In the genomic region with DNA sequence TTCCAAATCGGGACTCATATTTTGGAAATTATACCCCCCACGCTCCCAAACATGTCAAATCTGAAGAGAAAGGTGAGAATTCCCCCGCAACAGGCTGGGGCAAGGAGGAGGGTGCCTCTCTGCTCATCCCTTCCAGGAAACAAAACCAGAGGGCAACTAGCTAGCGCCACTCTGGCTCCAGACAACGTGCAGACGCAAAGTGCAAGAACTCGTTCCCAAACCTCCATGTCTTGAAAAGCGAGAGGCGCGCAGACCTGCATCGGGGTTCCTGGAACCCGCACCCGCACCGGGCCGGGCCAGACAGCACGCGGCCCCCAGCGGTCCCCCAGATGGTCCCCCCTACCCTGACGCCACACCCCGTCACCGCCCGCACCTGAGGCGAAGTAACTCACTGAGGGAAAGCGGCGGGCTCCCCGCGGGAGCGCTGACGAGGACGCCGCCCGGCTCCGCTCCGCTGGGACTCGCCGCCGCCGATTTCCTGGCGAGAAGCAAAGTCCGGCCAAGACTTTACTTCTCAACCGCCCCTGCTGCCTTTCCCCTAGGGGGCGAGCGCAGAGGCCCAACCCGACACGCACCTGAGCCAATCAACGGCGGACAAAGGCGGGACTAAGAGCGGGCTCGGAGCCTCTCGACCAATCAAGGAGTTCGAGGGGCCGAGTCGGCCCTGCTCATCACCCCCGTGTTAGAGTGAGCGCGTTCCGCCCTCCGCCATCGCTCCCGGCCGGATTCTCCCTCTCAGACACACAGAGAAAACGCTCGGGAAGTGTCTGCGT, we compare ENCODE assay signal across 7 mouse cellular contexts. TPM values are rescaled to one million over a fixed set of nuclear protein-coding genes. Genes with fewer than 3 reads are reported as not detected.
DNase-seq lines count a peak whose midpoint lies in the region; ATAC-seq lines count a peak whose summit lies in the region.

TSS of gene Lnx2 (minus strand) at position 561 of the 773 bp plus-strand sequence.

- peak within 1 kb of the TSS; percentile 98 for H3K27ac ChIP-seq in intestine, embryonic 16.5 days (ENCODE audit: low read length)
- H3K27ac ChIP-seq in midbrain, embryonic 11.5 days (ENCODE audit: low read depth, low read length), result peak within 1 kb of the TSS; percentile 65

- H3K27me3 ChIP-seq in intestine, embryonic 16.5 days (replicated peaks; ENCODE audit: control insufficient read depth, insufficient read depth, low read length), result no peaks in the 10 kb centered on the region
- no peaks in the 10 kb centered on the region; the same call in 1 of the 2 replicates for H3K27me3 ChIP-seq in midbrain, embryonic 11.5 days (ENCODE audit: control insufficient read depth, insufficient read depth, low read length)

- H3K4me2 ChIP-seq in intestine, embryonic 16.5 days (ENCODE audit: low read depth, low read length), result peak within 1 kb of the TSS; percentile 83
- H3K4me2 ChIP-seq in midbrain, embryonic 11.5 days, result peak within 1 kb of the TSS; percentile 82

- under 1% methylated on average over 64 of the region's 65 CpGs for WGBS in intestine, embryonic 16.5 days
- WGBS in midbrain, embryonic 11.5 days, result under 1% methylated on average over 61 of the region's 65 CpGs

- no peaks in the 10 kb centered on the region for H3K9me3 ChIP-seq in intestine, embryonic 16.5 days (ENCODE audit: control insufficient read depth, low read length)
- H3K9me3 ChIP-seq in midbrain, embryonic 11.5 days (ENCODE audit: control insufficient read depth, low read length), result no peaks in the 10 kb centered on the region

- intact Hi-C loops in left cerebral cortex, postnatal 36 days (cut with DNase I), result loop anchor here (2.0 to 5.0 kb wide), 3 partner anchors 39 to 129 kb away; partner anchors contain the start of gene Gtf3a

- H3K4me3 ChIP-seq in intestine, embryonic 16.5 days (ENCODE audit: low read length), result peak within 1 kb of the TSS; percentile 84
- H3K4me3 ChIP-seq in midbrain, embryonic 11.5 days (ENCODE audit: low read depth, low read length), result peak within 1 kb of the TSS; percentile 82

- peaks cover 34% of the 10 kb centered on the region for H3K4me1 ChIP-seq in intestine, embryonic 16.5 days (ENCODE audit: control insufficient read depth, insufficient read depth, low read length)
- peaks cover 10% of the 10 kb centered on the region for H3K4me1 ChIP-seq in midbrain, embryonic 11.5 days (ENCODE audit: control insufficient read depth, insufficient read depth, low read length)

- DNase-seq in adrenal gland, adult 8-10 months, result peak; percentile 98
- peak; percentile 98 for DNase-seq in embryo, embryonic 9.5 days (ENCODE audit: extremely low spot score)
- DNase-seq in gastrocnemius, postnatal 4 days (ENCODE audit: low spot score in 2 of 2), result peak; percentile 90 to 98
- DNase-seq in left cerebral cortex, postnatal 36 days (ENCODE audit: low spot score in 2 of 2), result peak; percentile 98
- peak; percentile 99 for DNase-seq in midbrain, embryonic 11.5 days (ENCODE audit: low spot score, missing footprints)
- peak; percentile 97 for DNase-seq in skeletal muscle tissue, adult 2 months (ENCODE audit: low read depth, low spot score)

- no peaks in the 10 kb centered on the region for H3K36me3 ChIP-seq in intestine, embryonic 16.5 days (ENCODE audit: control insufficient read depth, insufficient read depth, low read length)
- no peaks in the 10 kb centered on the region; the same call in 1 of the 2 replicates for H3K36me3 ChIP-seq in midbrain, embryonic 11.5 days (ENCODE audit: control insufficient read depth, insufficient read depth, low read length)

- peak; percentile 98 for ATAC-seq in intestine, embryonic 16.5 days
- peak; percentile 99 for ATAC-seq in midbrain, embryonic 11.5 days (ENCODE audit: low FRiP score)

- H3K9ac ChIP-seq in intestine, embryonic 16.5 days (ENCODE audit: low read depth, low read length), result peak within 1 kb of the TSS; percentile 93
- H3K9ac ChIP-seq in midbrain, embryonic 11.5 days (ENCODE audit: low read length), result peak within 1 kb of the TSS; percentile 82

RNA-seq across cellular contexts. Expression of gene Lnx2, which starts in this region (rescaled TPM):
- total RNA-seq in adrenal gland, adult 8-10 months (2022), result 10 to 100 TPM; 10.1 to 14.4 (median 12.9) TPM
- 1 to 10 TPM; 8.2 to 8.7 TPM for total RNA-seq in gastrocnemius, postnatal 4 days (2021)
- 15.2 and 16.6 TPM in 2 replicates for polyA plus RNA-seq in intestine, embryonic 16.5 days (2015; fragmentation: Nextera tagmentation; extraction: Ambion mirVana)
- total RNA-seq in left cerebral cortex, postnatal 36 days (2021), result 1 to 10 TPM; 5.0 to 5.8 TPM
- 8.1 and 8.9 TPM in 2 replicates for polyA plus RNA-seq in midbrain, embryonic 11.5 days (2014; fragmentation: Nextera tagmentation; extraction: Ambion mirVana)

Comparison
In these comparisons a context has a peak if more than half of its experiments do, and no peak if none do; other contexts are left out.
1. Peak in every context shown above with its lines: DNase-seq, ATAC-seq, H3K4me3 ChIP-seq and H3K27ac ChIP-seq.